Mouse (Mus musculus) adrenal gland, adult 18-20 months (tissue): ENCODE measurements around the gene Sema6b. TPM values are rescaled to one million over a fixed set of nuclear protein-coding genes. Genes with fewer than 3 reads are reported as not detected.

Experiments used
- DNase-seq, 2 experiments: peaks; one replicate each; pipeline ENCODE4 v3.0.0; 2021 to 2022; ENCODE audit warnings: low spot score in 2 of 2
- microRNA-seq, 2 experiments: library from miRNA; unstranded; fragments of <30 nt; microRNA quantifications; one replicate each; pipeline ENCODE4 v1.2.0; 2021; ENCODE audit warnings: borderline number of aligned reads in 2 of 2
- total RNA-seq, 2 experiments: library from RNA; stranded (reverse); gene quantifications; 1 replicate in 1 of 2; 2 replicates in 1 of 2; pipeline ENCODE4 v1.2.3; 2021

Gene Sema6b
- total RNA-seq, 2 experiments from 2014 or later = 6.3 to 7.0 TPM

DNA sequence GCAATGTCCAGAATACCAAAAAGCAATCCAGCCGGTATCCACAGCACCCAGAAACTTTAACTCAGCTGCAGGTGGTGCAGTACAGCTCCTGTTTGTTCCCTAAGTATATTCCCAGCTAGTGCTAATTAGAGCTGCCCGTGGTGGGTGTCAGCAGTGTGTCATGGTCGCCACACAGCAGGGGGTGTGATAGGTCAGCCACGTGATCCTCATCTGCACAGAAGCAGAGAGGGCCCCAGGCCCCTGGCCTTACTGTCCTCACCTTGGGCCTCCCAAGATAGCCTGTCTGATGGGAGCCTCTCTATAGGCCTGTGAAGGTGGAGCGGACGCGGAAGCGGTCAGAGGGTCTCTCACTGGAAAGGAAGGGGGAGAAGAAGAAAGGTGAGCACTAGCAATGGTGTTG is 42.0 kb downstream of the Sema6b start:
- no peak for DNase-seq

DNA sequence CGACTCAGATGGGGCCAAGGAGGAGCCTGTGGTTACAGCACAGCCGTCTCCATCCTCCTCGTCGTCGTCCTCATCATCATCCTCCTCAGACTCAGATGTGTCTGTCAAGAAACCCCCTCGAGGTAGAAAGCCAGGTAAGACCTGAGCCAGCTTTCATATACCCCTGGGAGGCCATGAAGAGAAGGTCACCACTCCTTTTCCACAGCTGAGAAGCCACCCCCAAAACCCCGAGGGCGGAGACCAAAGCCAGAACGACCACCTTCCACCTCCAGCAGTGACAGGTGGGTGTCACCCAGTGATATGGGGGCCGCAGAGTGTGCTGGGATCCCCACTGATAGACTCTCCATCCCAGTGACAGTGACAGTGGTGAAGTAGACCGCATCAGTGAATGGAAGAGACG is 43.3 kb downstream of the Sema6b start:
- DNase-seq = no peak

DNA sequence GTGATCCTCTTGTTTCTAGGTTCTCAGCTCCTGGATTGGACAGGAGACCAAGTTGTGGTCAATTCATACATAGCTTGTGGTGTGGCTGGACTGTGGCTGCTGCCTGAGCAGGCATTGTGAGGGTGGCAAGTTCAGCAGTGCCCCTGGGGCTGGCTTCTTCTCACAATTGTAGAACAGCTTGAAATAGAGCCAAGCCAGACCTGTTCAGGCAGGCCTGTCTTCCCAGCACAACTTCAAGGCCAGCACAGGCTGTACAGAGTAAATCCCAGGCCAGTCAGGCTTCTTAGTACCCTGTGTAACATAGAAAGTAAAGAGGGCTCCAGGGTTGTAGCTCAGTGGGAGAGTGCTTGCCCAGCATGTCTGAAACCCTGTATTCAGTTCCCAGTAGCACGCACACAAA is 47.3 kb downstream of the Sema6b start:
- DNase-seq = no peak

DNA sequence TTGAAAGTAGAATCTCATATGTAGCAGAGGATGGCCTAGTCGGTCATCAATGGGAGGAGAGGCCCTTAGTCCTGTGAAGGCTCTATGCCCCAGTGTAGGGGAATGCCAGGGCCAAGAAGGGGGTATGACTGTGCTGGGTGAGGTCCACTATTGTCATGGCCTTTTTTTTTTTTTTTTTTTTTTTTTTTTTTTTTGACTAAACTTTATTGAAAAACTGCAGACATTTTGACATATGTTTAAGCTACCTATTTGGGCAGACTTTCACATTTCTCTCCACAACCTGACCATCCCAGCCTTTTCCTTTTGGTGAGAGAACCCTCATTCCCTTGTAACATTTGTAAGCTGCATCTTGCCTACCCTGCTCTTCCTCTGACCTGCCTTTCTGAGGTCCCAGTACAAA is 47.8 kb downstream of the Sema6b start:
- no peak for DNase-seq

DNA sequence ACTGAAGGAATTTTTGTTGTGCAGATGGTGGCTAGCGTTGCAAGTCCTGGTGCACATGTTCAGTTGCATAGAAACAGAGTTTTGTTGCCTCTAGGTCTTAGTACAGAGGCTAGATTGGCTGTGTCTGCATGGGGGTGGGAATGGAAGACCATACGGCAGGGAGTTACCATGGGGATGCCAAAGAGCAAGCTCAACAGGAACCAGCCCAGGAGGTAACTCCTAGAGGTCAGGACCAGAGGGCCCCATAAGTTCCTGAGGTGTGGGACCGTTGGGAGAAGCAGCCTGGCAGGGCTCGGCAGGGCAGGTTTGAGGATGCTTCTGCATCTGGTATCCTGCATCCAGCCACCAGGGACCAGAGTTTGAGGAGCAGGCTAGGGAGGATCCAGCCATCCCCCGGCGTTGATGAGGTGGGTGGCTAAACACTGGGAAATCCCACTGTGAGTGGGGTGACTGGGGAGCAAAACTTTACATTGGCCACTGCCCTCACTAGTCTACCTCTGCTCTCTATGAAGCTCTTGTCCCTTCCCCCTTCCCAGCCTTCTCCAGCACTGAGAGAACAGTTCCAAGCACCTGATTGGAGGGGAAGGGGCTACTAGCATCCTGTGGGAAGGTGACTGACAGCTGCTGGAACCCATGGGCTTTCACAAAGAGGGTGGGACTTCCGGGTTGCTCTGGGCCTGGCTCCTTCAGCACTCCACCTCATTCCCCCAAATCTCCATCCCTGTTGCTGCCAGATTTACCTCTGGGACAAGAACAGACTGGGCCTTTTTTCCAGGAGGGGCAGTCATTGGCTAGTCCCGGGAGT is 59.2 kb downstream of the Sema6b start:
- DNase-seq = no peak

DNA sequence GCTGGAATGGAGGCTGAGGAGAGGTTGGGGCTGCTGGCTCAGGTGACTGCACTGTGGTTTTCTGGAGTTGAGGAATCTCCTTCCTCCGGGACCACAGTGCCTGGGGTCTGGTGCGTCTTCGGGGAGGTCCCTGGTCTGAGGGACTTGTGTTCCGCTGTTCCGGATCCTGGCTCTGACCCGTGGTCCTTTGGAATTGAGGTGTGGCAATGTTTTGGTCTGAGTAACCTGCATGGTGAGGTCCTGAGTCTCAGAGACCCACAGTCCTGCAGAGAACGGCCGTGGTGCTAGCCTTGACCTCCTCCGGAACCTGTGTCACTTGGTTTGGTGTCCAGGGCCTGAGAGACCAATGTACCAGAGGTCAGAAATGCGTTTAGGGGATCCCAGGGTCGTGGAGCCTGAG is 60.2 kb downstream of the Sema6b start:
- no peak for DNase-seq

DNA sequence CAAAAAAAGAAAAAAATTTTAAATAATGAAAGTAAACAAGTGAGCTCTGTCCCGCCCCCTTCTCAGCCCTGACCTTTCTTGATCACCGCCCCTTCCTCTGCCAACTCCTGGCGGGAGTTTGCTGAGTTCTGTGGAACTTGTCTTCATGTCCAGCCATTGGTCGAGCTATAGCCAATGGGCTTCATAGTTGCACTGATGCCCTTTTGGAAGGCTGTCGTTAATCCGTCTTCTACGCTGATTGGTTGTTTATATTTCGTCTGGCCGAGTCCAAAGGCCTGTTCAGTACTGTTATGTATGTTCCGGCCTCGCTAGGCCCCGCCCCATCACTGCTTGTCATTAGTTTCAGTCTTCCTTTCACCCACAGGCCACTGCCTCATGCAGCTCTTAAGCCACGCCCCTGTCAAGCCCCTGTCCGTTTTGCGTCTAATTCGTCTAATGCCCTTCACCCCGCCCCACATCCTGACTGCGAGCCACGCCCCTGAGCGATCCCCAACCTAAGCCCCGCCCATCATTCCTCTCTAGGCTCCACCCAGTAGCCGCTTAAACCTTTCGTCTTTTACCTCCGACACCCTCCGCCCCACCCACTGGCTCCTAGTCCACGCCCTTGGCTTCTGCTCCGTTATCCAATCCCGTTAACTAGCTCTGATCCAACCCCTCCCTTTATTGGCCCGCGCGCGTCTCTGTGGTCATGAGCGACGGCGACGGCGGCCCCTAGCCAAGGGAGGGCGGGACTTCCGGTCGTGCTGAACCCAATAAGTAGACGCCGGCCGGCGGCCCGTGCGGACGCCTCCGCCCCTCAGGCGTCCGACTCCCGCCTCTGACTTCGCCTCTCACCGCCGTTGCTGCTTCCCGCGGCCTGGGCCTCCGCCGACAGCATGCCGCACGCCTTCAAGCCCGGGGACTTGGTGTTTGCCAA is 61.0 kb downstream of the Sema6b start, which contains the start of gene Hdgfl2:
Gene Hdgfl2 (plus strand): TSS at position 755 of the 916 bp plus-strand sequence.
- DNase-seq = peak; percentile 96 to 97

DNA sequence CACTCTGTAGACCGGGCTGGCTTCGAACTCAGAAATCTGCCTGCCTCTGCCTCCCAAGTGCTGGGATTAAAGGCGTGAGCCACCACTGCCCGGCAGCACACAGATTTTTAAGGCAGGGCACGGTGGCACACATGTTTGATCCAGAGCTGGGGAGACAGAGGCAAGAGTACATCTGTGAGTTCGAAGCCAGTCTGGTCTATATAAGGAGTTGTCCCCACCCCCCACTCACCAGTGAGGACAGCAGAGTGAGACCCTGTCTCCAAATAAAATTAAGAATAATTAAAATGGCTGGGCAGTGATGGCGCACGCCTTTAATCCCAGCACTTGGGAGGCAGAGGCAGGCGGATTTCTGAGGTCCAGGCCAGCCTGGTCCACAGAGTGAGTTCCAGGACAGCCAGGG is 61.8 kb downstream of the Sema6b start:
- peak in 1 of 2 experiments; percentile 27 for DNase-seq

DNA sequence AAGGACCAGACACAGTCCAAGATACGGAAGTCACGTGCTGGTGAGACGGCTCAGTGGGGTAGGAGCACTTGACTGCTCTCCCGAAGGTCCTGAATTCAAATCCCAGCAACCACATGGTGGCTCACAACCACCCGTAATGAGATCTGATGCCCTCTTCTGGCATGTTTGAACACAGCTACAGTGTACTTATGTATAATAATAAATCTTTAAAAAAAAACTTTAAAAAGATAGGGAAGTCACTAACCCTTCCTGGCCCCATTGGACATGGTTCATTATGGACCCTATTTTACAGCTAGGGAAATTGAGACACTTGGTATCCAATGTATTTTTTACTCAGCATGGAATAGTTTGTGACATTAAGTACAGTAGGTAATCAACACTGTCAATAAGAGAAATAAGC is 62.6 kb downstream of the Sema6b start:
- DNase-seq = no peak

DNA sequence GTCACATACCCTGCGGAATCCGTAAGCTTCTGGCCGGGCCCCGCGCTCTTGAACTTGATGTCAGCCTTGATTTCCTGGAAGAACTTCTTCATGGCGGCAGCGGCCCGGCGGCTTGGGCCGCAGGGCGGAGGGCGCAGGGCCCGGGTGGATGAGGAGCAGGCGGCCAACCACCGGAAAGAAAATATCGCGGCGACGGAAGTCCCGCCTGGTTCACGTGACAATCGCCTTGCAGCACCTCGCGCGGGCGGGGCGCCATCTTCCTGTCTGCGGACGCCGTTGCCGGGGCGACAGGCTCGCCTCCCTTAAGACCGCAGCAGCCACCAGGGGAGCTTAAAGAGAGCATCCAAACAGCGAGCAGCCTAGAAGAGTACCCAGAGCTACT is 65.3 kb downstream of the Sema6b start, which contains the start of gene Ubxn6:
Gene Ubxn6 (minus strand): TSS at position 202 of the 382 bp plus-strand sequence.
- DNase-seq = peak; percentile 95 to 97

DNA sequence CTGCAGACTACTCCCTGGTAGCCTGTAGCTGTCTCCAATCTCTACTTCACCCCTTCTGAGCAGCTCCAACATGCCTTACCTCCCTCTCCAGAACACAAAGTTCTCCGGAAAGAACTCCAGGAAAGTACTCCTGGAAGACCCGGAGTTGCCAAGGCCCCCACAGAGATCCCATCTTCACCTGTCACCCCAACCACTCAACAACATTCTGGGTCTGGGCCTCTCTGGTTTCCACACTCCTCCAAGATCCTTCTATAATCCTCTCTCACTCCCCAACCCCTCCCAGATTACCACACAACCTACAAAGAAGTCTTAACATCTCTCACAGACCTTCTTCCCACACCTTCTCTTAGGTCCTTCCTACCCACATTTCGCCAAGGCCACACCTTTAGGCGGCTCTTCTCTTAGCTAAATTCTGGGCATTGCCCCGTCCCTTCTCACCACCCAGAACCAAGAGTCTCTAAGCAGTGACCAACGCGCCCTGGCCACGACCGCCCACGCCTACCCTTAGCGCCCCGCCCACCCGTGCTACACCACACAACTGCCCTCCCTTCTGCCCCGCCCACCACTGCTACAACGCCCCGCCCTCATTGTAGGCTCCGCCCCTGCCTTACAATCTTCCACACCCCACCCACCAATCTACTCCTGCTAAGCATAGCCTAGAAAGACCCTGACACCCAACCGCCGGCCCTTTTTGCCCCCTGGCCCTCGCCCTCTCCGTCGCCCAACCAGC is 65.9 kb downstream of the Sema6b start:
- peak; percentile 85 to 86 for DNase-seq

Small RNA genes lying within 50 kb of the gene (microRNA-seq; reads per million reads assigned to microRNA genes)
- gene Gm44397 = 0 reads per million in 2 experiments

Other genes starting within 250 kb of the Sema6b start
- 1 to 10 TPM; 4.7 to 4.8 TPM for gene Zfp959, start 248.2 kb downstream of the Sema6b start, total RNA-seq
- gene Zfp119b, start 190.8 kb downstream of the Sema6b start, total RNA-seq = 1 to 10 TPM; 2.3 to 3.5 TPM
- gene Ebi3, start 187.7 kb downstream of the Sema6b start, total RNA-seq = 1 to 10 TPM in 1 of 2 experiments, under 1 TPM in 1; 0.70 to 1.3 TPM
- gene Yju2, start 181.2 kb downstream of the Sema6b start, total RNA-seq = 10 to 100 TPM; 17.4 to 17.9 TPM
- gene Shd, start 169.9 kb downstream of the Sema6b start, total RNA-seq = 1 to 10 TPM; 2.0 to 2.2 TPM
- 1 to 10 TPM; 2.3 to 4.3 TPM for gene Fsd1, start 153.8 kb downstream of the Sema6b start, total RNA-seq
- 1 to 10 TPM; 5.1 to 5.4 TPM for gene Stap2, start 134.8 kb downstream of the Sema6b start, total RNA-seq
- gene Mpnd, start 134.6 kb downstream of the Sema6b start, total RNA-seq = 10 to 100 TPM; 68.1 to 97.5 TPM
- gene Sh3gl1, start 103.7 kb downstream of the Sema6b start, total RNA-seq = 10 to 100 TPM; 38.3 to 39.0 TPM
- 1 to 10 TPM; 2.1 to 2.3 TPM for gene Chaf1a, start 99.9 kb downstream of the Sema6b start, total RNA-seq
- 10 to 100 TPM; 63.6 to 77.6 TPM for gene Ubxn6, start 65.3 kb downstream of the Sema6b start, total RNA-seq
- gene Hdgfl2, start 60.7 kb downstream of the Sema6b start, total RNA-seq = 10 to 100 TPM; 53.9 to 67.0 TPM
- gene Plin4, start 30.5 kb downstream of the Sema6b start, total RNA-seq = 100 to 1,000 TPM in 1 of 2 experiments, 10 to 100 TPM in 1; 65.0 to 212 TPM
- 10 to 100 TPM; 53.7 to 67.4 TPM for gene Plin5, start 22.7 kb downstream of the Sema6b start, total RNA-seq
- gene Lrg1, start 18.3 kb downstream of the Sema6b start, total RNA-seq = 10 to 100 TPM; 21.2 to 57.7 TPM
- gene Tnfaip8l1, start 22.1 kb upstream of the Sema6b start, total RNA-seq = 1 to 10 TPM; 1.9 to 2.5 TPM
- gene Mydgf, start 43.6 kb upstream of the Sema6b start, total RNA-seq = 10 to 100 TPM; 49.6 to 56.6 TPM
- gene Dpp9, start 78.6 kb upstream of the Sema6b start, total RNA-seq = 10 to 100 TPM; 35.8 to 37.6 TPM
- 10 to 100 TPM; 29.2 to 30.2 TPM for gene Fem1a, start 116.5 kb upstream of the Sema6b start, total RNA-seq
- 10 to 100 TPM; 23.1 to 26.7 TPM for gene Ticam1, start 136.4 kb upstream of the Sema6b start, total RNA-seq
- gene Plin3, start 152.5 kb upstream of the Sema6b start, total RNA-seq = 10 to 100 TPM; 66.0 to 84.7 TPM
- gene Arrdc5, start 159.9 kb upstream of the Sema6b start, total RNA-seq = not detected
- gene Uhrf1, start 163.0 kb upstream of the Sema6b start, total RNA-seq = 1 to 10 TPM; 1.8 to 3.1 TPM
- 10 to 100 TPM; 31.9 to 39.9 TPM for gene Kdm4b, start 185.7 kb upstream of the Sema6b start, total RNA-seq